Mouse (Mus musculus) ES-E14 (cell line): Measurements from ENCODE around the gene Dlx5. TPM values are rescaled to one million over a fixed set of nuclear protein-coding genes. Genes with fewer than 3 reads are reported as not detected.

Experiments used
- DNase-seq: peaks from one replicate; pipeline ENCODE4 v3.0.0-alpha.2; 2013; ENCODE audit warnings: low read depth, low spot score
- H3K27ac ChIP-seq: 2 replicates; pipeline ENCODE4 v1.5.1; 2012; ENCODE audit warnings: low read depth, mild to moderate bottlenecking, low read length, moderate library complexity, mixed read lengths; ENCODE audit not compliant: poor library complexity, insufficient read depth, severe bottlenecking
- H3K36me3 ChIP-seq: 2 replicates; pipeline ENCODE4 v1.6.1; 2012; ENCODE audit warnings: mild to moderate bottlenecking, low read length, moderate library complexity, mixed read lengths; ENCODE audit not compliant: control insufficient read depth, poor library complexity, insufficient read depth, severe bottlenecking
- H3K4me1 ChIP-seq, 2 experiments: fragments of 150-350 bp in 1 of 2; sonication (generic) in 1 of 2; 2 replicates each; pipeline ENCODE4 v1.6.1; 2012; ENCODE audit warnings: low read length in 2 of 2, mild to moderate bottlenecking in 1 of 2, mixed read lengths in 1 of 2; ENCODE audit not compliant: control insufficient read depth in 2 of 2, insufficient read depth in 2 of 2, poor library complexity in 1 of 2
- H3K4me3 ChIP-seq, 2 experiments: fragments of 150-350 bp in 1 of 2; sonication (generic) in 1 of 2; 2 replicates each; pipeline ENCODE4 v1.5.1; 2012; ENCODE audit warnings: low read length in 2 of 2, low read depth in 1 of 2, mild to moderate bottlenecking in 1 of 2, mixed read lengths in 1 of 2; ENCODE audit not compliant: insufficient read depth in 1 of 2, poor library complexity in 1 of 2, severe bottlenecking in 1 of 2
- H3K9ac ChIP-seq: 2 replicates; pipeline ENCODE4 v1.6.1; 2012; ENCODE audit warnings: low read depth, mild to moderate bottlenecking, low read length, mixed read lengths; ENCODE audit not compliant: poor library complexity, insufficient read depth, severe bottlenecking
- H3K9me3 ChIP-seq: fragments of 150-350 bp; sonication (generic); 2 replicates; pipeline ENCODE4 v1.6.1; 2012; ENCODE audit warnings: low read depth, mild to moderate bottlenecking, low read length; ENCODE audit not compliant: control insufficient read depth, insufficient read depth
- CHD2 ChIP-seq: IDR thresholded peaks from 2 replicates; pipeline ENCODE4 v1.6.1; 2014; ENCODE audit warnings: mild to moderate bottlenecking, low read depth, low read length, inconsistent platforms
- HCFC1 ChIP-seq: IDR thresholded peaks from 2 replicates; pipeline ENCODE4 v1.6.1; 2012; ENCODE audit warnings: low read length, inconsistent platforms, borderline replicate concordance; ENCODE audit not compliant: insufficient read depth
- MAFK ChIP-seq: IDR thresholded peaks from 2 replicates; pipeline ENCODE4 v1.6.1; 2014; ENCODE audit warnings: mild to moderate bottlenecking, low read depth, low read length, inconsistent platforms; ENCODE audit not compliant: insufficient read depth
- ZC3H11A ChIP-seq: IDR thresholded peaks from 2 replicates; pipeline ENCODE4 v1.6.1; 2012; ENCODE audit warnings: low read depth, mild to moderate bottlenecking, inconsistent platforms, low read length, borderline replicate concordance
- ZNF384 ChIP-seq: IDR thresholded peaks from 2 replicates; pipeline ENCODE4 v1.6.1; 2012; ENCODE audit warnings: low read depth, low read length, inconsistent platforms
- in situ Hi-C, 2 experiments: fragments of 600-800 bp; cut with MboI; formaldehyde crosslinking; loops; one replicate each; pipeline ENCODE4 v1.15.1; 2025; ENCODE audit warnings: low sequenced_read_pairs in 2 of 2, inconsistent platforms in 1 of 2; ENCODE audit not compliant: unreplicated experiment in 2 of 2
- total RNA-seq: library from RNA; depleted of rRNA; stranded (reverse); fragments of 300-350 nt; gene quantifications from 2 replicates; pipeline ENCODE4 v1.2.3, GENCODE M21; 2012

Dlx5 gene
- total RNA-seq, 1 experiment: not detected

GRCm38 (mm10) chr6:6871692-6872091 is 10.2 kb downstream of the Dlx5 start:
- H3K27ac ChIP-seq: no peak overlapping the region
- H3K9me3 ChIP-seq: no peaks in the 10 kb centered on the region
- in situ Hi-C loops: loop anchor here (5.0 to 25.0 kb wide), 3 partner anchors 859 to 1154 kb away; partner anchors contain the start of gene Dync1i1 (in 1 of the 2)
- H3K36me3 ChIP-seq: no peaks in the 10 kb centered on the region
- DNase-seq: no peak
- TF ChIP-seq MAFK: no peak
- no peak for TF ChIP-seq HCFC1
- TF ChIP-seq ZC3H11A: no peak
- no peak for TF ChIP-seq CHD2
- TF ChIP-seq ZNF384: no peak
- no peak overlapping the region for H3K9ac ChIP-seq
- no peak overlapping the region for H3K4me3 ChIP-seq
- peaks cover 0 to 3% of the 10 kb centered on the region in 2 experiments; a peak in 1 of 4 replicates for H3K4me1 ChIP-seq

GRCm38 (mm10) chr6:6870876-6871420 is 10.9 kb downstream of the Dlx5 start:
- DNase-seq: no peak
- H3K4me3 ChIP-seq: no peak overlapping the region

DNA sequence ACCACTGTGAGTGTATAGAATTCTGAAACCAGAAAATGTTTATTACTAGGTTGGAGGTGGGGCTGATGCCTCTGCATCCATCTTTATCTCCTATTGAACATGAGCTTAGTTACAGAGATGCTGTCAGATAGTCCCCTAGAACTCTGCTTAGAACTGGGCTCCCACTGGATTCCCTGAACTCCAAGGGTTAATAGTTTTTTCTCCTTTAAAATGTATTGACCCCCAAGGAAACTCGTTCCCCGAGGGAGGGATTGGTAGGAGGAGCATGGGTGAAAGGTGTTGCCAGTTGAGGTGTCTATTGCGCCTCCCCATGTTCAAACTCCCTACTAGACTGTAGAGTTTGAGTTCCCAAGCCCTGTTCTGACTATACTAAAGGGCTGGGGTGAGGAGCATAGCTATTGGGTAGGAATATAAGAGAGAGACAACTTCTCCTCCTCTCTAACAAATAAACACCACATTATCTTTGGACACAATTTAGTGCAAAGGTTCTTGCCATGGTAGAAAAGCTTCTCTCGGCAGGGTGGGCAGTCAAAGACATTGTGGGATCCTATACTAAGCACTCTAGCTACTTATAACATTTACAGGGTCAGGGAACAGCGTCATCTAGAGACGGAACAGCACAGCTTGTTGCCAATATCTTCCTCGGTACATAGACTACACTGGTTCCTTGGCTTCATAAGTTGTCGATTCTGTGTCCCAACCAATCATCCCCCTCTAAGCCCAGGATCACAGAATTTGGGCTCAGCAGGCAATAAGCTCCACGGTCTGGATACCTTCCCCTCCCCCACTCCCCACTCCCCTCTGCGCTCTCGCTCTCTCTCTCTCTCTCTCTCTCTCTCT is 11.7 kb downstream of the Dlx5 start:
- TF ChIP-seq MAFK: no peak
- TF ChIP-seq ZC3H11A: no peak
- no peak for TF ChIP-seq ZNF384
- no peak for TF ChIP-seq CHD2
- TF ChIP-seq HCFC1: no peak
- Histone ChIP-seq H3K9me3 (no peaks in the 10 kb centered on the region), H3K9ac (no peak overlapping the region), H3K36me3 (no peaks in the 10 kb centered on the region), H3K4me1 (peaks cover 0 to 3% of the 10 kb centered on the region in 2 experiments; a peak in 1 of 4 replicates), H3K4me3 (no peak overlapping the region), H3K27ac (no peak overlapping the region)
- in situ Hi-C loops: loop anchor here (5.0 to 25.0 kb wide), 3 partner anchors 858 to 1153 kb away; partner anchors contain the start of gene Dync1i1 (in 1 of the 2)
- DNase-seq: no peak

More at GRCm38 (mm10) chr6:6870876-6871420, 10.9 kb downstream of the Dlx5 start:
- in situ Hi-C loops: loop anchor here (5.0 to 25.0 kb wide), 3 partner anchors 859 to 1154 kb away; partner anchors contain the start of gene Dync1i1 (in 1 of the 2)
- no peaks in the 10 kb centered on the region for H3K9me3 ChIP-seq
- no peak for TF ChIP-seq CHD2
- peaks cover 0 to 3% of the 10 kb centered on the region in 2 experiments; a peak in 1 of 4 replicates for H3K4me1 ChIP-seq
- H3K9ac ChIP-seq: no peak overlapping the region
- H3K27ac ChIP-seq: no peak overlapping the region
- H3K36me3 ChIP-seq: no peaks in the 10 kb centered on the region

- Histone ChIP-seq H3K4me1 (0 out of 4 replicates have a peak, but pooled peaks cover 0 to 1% of the 10 kb centered on the region in 2 experiments), H3K9ac (no peak overlapping the region), H3K27ac (no peak overlapping the region), H3K4me3 (no peak overlapping the region), H3K9me3 (no peaks in the 10 kb centered on the region), H3K36me3 (no peaks in the 10 kb centered on the region)
- TF ChIP-seq MAFK: no peak
- TF ChIP-seq CHD2: no peak
- no peak for TF ChIP-seq ZC3H11A
- no peak for TF ChIP-seq HCFC1
- TF ChIP-seq ZNF384: no peak
- DNase-seq: no peak
- in situ Hi-C loops: loop anchor here in 1 of 2 experiments (25.0 kb wide), 1 partner anchor 857 kb away; no protein-coding TSS in a partner anchor
These were observed 12.7 kb downstream of the Dlx5 start for GRCm38 (mm10) chr6:6869041-6869685.
